Mouse (Mus musculus) bone marrow macrophage, adult 2 months (primary cell): ENCODE measurements around the gene Patj.

Experiments used
- CTCF ChIP-seq: IDR thresholded peaks from 2 replicates; pipeline ENCODE4 v1.5.1; 2012; ENCODE audit warnings: low read depth, mild to moderate bottlenecking, low read length, moderate library complexity
- POLR2A ChIP-seq: IDR thresholded peaks from 2 replicates; pipeline ENCODE4 v1.6.1; 2012; ENCODE audit warnings: mild to moderate bottlenecking, low read depth, low read length, borderline replicate concordance

DNA sequence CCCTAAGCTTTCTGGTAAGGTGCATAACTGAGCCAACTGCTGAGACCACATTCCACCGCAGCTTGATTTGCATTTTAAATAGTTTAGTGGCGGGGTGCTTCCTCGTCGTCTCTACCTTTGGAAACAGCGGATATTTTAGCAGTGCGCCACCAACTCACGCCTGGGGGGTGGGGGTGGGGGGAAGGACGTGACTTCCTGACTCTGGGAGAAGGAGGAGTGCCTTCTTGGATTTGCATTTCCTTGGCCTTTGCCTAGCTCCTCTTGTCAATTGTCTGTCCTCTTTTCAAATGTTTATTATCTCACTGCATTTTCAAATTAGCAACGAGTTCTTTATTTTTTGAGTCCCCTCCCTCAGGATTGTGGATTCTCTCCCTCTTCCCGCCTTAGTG, 332.4 kb downstream of the Patj start:
- TF ChIP-seq CTCF (no peak), POLR2A (no peak)
